Mouse (Mus musculus) limb, embryonic 14.5 days (tissue): Measurements from ENCODE around the gene Usp51. TPM values are rescaled to one million over a fixed set of nuclear protein-coding genes. Genes with fewer than 3 reads are reported as not detected.
A peak's percentile ranks its signal among the peaks of the same experiment; 100 is the strongest.
"Not testable (repeated sequence)": the region's sequence is repeated elsewhere in the genome, so short reads cannot be mapped to it uniquely, and the experiment has no call there.

Source experiments
- ATAC-seq: fragments of 200-750 bp; cut with Nextera tagmentation; 2 replicates; pipeline ENCODE4 v1.8.0; 2017; ENCODE audit warnings: low read depth, moderate number of reproducible peaks, moderate TSS enrichment; ENCODE audit not compliant: low FRiP score
- DNase-seq: peaks from one replicate; pipeline ENCODE4 v3.0.0-alpha.2; 2015; ENCODE audit warnings: low spot score
- H3K27ac ChIP-seq: fragments of 300-500 bp; sonication (generic); replicated peaks from 2 replicates; pipeline ENCODE4 v1.5.1; 2014; ENCODE audit warnings: low read depth, mild to moderate bottlenecking, low read length, moderate library complexity, mixed read lengths
- H3K27me3 ChIP-seq: fragments of 300-500 bp; sonication (generic); 2 replicates; pipeline ENCODE4 v1.6.1; 2014; ENCODE audit warnings: low read length, mixed read lengths; ENCODE audit not compliant: control insufficient read depth, insufficient read depth
- H3K36me3 ChIP-seq: fragments of 300-500 bp; sonication (generic); 2 replicates; pipeline ENCODE4 v1.6.1; 2014; ENCODE audit warnings: mild to moderate bottlenecking, low read length, moderate library complexity, mixed read lengths; ENCODE audit not compliant: control insufficient read depth, insufficient read depth
- H3K4me1 ChIP-seq: fragments of 300-500 bp; sonication (generic); 2 replicates; pipeline ENCODE4 v1.6.1; 2014; ENCODE audit warnings: antibody characterized with exemption, low read length, mixed read lengths; ENCODE audit not compliant: control insufficient read depth, insufficient read depth
- H3K4me2 ChIP-seq: fragments of 300-500 bp; sonication (generic); replicated peaks from 2 replicates; pipeline ENCODE4 v1.6.1; 2014; ENCODE audit warnings: low read depth, mild to moderate bottlenecking, low read length, moderate library complexity; ENCODE audit not compliant: severe bottlenecking
- H3K4me3 ChIP-seq: fragments of 300-500 bp; sonication (generic); replicated peaks from 2 replicates; pipeline ENCODE4 v1.5.1; 2014; ENCODE audit warnings: low read length
- H3K9ac ChIP-seq: fragments of 300-500 bp; sonication (generic); 2 replicates; pipeline ENCODE4 v1.6.1; 2014; ENCODE audit warnings: mild to moderate bottlenecking, low read depth, low read length, moderate library complexity; ENCODE audit not compliant: severe bottlenecking
- H3K9me3 ChIP-seq: fragments of 300-500 bp; sonication (generic); 2 replicates; pipeline ENCODE4 v1.6.1; 2016; ENCODE audit warnings: low read length; ENCODE audit not compliant: control insufficient read depth
- POLR2A ChIP-seq: fragments of 200-500 bp; IDR thresholded peaks from 2 replicates; pipeline ENCODE4 v1.8.0; 2012; ENCODE audit warnings: inconsistent platforms, mild to moderate bottlenecking, moderate library complexity, borderline replicate concordance; ENCODE audit not compliant: insufficient read depth, insufficient read length; ENCODE audit errors: extremely low read depth
- WGBS: fragments of 180-500 bp; shearing (Covaris S2); extraction: QIAGEN DNeasy Blood & Tissue Kit; methylation state at CpG from one replicate; pipeline ENCODE4 v1.1.7; 2014; 5-methylcytosine and 5-hydroxymethylcytosine counted together
- polyA plus RNA-seq, 2 experiments: library from polyadenylated mRNA; depleted of rRNA in 1 of 2; stranded (reverse) in 1 of 2; unstranded in 1 of 2; fragments of >200 nt; fragmentation: Nextera tagmentation in 1 of 2; extraction: Ambion mirVana in 1 of 2; gene quantifications; 2 replicates each; pipeline versions ENCODE4 v1.2.1 to v1.2.3; 2012 to 2014

Gene Usp51
- polyA plus RNA-seq, 2 experiments: 1.1 to 1.5 TPM

DNA sequence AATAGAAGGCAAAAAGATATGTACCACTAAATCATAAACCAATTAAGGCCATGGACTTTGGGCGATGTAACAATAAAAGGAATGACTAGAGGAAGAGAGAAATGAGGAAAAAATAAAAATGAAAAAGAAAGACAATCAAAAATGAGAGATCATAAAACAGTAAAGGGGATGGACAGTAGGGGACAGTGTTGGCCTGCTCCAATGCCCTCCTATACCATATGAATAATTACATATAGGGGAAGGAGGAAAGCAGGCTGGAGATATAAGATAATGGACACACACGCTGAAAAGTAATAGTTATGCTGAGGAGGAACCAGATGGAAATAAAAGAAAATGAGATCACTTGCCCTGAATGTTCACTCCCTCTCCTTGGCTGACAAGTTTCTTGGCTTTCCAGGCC, 21.3 kb upstream of the Usp51 start:
- no peak for TF ChIP-seq POLR2A
- Histone ChIP-seq H3K27me3 (no peaks in the 10 kb centered on the region), H3K4me2 (no peak overlapping the region), H3K9ac (no peak overlapping the region), H3K4me3 (no peak overlapping the region), H3K4me1 (no peaks in the 10 kb centered on the region), H3K36me3 (no peaks in the 10 kb centered on the region), H3K9me3 (no peaks in the 10 kb centered on the region), H3K27ac (no peak overlapping the region)
- WGBS: 66% methylated on average over 2 of the region's 2 CpGs
- DNase-seq: no peak
- no peak for ATAC-seq

DNA sequence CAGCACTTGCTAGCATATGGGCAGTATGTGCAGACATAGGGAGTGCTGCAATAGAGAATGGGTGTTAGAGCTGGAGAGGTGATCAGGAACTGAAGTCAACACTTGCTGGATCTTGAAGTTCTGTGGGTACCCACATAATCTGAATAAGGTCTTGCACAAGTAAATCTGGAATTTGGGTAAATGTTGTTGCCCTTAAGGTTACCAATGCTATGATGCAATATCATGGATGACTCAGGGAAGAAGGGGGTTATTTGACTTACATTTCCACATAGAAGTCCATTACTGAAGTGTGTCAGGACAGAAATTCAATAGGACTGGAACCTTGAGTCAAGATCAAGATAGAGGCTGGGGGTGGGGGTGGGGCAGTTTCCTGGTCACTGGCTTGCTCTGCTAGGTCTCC, 16.4 kb upstream of the Usp51 start:
- H3K9me3 ChIP-seq, H3K36me3 ChIP-seq, H3K4me1 ChIP-seq, ATAC-seq, H3K27ac ChIP-seq, H3K4me2 ChIP-seq, H3K9ac ChIP-seq, H3K27me3 ChIP-seq, DNase-seq, H3K4me3 ChIP-seq: not testable (repeated sequence)

DNA sequence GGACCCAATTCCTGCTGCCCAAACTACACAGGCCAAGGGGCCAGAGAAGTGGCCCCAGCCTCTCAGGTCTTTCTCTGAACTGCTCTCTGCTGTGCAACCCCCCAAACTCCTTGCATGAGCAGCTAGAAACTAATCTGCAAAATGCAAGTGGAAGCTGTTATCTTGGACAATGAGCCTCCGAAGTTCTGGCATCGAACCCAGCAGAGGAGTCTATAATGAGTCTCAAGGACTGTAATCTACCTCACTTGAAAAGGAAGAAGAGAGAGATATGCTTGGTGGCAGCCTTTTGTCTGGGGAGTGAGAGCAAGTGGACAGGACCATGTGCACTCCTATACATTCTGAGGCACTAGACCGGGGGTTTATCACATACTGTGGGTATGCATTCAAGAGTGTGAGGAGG, 10.2 kb upstream of the Usp51 start:
- H3K36me3 ChIP-seq, H3K4me1 ChIP-seq, H3K4me3 ChIP-seq, ATAC-seq, DNase-seq, H3K9me3 ChIP-seq, H3K9ac ChIP-seq, H3K4me2 ChIP-seq, H3K27ac ChIP-seq, H3K27me3 ChIP-seq: not testable (repeated sequence)
- no CpG with 5 or more reads among the region's 3 CpGs for WGBS

DNA sequence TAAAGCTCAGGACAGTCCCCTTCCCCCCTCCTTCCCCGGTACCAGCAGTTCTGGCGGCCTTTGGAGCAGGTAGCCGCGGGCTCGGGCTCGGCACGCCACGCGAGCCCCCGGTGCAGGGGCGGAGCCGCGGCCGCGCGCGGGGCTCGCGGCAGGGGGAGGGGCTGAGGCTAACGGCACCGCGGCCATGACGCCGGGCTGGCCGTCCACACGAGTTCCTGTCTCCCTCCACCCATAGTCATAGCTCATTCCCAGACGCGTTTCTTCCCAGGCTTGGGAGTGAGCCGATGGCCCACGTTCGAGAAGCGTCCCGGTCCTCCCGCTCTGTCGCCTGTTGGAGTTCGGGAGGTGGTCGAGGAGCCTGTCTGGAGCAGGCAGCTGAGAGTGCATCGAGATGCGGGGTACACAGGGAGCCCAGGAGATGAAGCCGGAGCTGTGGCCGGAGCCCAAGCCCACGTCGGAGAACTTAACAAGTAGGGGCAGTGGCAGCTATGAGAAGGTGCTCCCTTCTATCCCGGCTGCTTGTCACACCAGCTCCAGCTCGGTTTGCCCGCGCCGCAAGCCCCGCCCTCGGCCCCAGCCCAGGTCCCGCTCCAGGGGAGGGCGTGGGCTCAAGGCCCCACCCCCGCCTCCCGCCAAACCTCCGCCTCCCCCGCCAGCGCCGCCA, 884 bp downstream of the Usp51 start:
- Histone ChIP-seq H3K4me2 (peak overlapping the region; percentile 52), H3K27ac (peak overlapping the region; percentile 74), H3K36me3 (no peaks in the 10 kb centered on the region), H3K27me3 (no peaks in the 10 kb centered on the region), H3K4me3 (peak overlapping the region; percentile 51), H3K4me1 (no peaks in the 10 kb centered on the region), H3K9ac (peak overlapping the region; percentile 66), H3K9me3 (no peaks in the 10 kb centered on the region)
- ATAC-seq: peak; percentile 89
- TF ChIP-seq POLR2A: no peak
- WGBS: 25% methylated on average over 28 of the region's 58 CpGs
- DNase-seq: peak; percentile 24

DNA sequence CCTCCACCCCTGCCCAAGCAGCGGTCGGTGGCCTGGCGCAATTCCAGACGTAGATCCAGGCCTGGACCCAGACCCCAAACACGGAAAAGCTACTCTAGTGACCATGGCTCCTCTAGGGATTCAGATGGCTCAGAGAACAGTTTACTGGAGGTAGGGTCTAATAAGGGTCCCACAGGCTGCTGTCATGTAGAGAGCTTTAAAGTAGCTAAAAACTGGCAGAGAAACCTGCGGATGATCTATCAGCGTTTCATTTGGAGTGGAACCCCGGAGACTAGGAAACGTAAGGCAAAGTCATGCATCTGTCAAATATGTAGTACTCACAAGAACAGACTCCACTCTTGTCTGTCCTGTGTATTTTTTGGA, 1.4 kb downstream of the Usp51 start:
- H3K4me3 ChIP-seq: peak overlapping the region; percentile 51
- ATAC-seq (peak; percentile 35), DNase-seq (no peak)
- WGBS: 23% methylated on average over 9 of the region's 9 CpGs
- H3K9me3 ChIP-seq: no peaks in the 10 kb centered on the region
- peak overlapping the region; percentile 52 for H3K4me2 ChIP-seq
- H3K9ac ChIP-seq: peak overlapping the region; percentile 66; the same call in 1 of the 2 replicates
- H3K27me3 ChIP-seq: no peaks in the 10 kb centered on the region
- no peak for TF ChIP-seq POLR2A
- H3K36me3 ChIP-seq: no peaks in the 10 kb centered on the region
- H3K27ac ChIP-seq: no peak overlapping the region
- H3K4me1 ChIP-seq: no peaks in the 10 kb centered on the region

DNA sequence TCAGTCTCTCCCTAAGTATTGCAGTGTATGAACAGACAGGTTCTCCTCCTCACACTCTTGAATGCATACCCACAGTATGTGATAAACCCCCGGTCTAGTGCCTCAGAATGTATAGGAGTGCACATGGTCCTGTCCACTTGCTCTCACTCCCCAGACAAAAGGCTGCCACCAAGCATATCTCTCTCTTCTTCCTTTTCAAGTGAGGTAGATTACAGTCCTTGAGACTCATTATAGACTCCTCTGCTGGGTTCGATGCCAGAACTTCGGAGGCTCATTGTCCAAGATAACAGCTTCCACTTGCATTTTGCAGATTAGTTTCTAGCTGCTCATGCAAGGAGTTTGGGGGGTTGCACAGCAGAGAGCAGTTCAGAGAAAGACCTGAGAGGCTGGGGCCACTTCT, 19.0 kb downstream of the Usp51 start:
- not testable (repeated sequence) for H3K9me3 ChIP-seq, H3K27me3 ChIP-seq, H3K4me2 ChIP-seq, ATAC-seq, H3K4me1 ChIP-seq, H3K27ac ChIP-seq, H3K9ac ChIP-seq, H3K4me3 ChIP-seq, H3K36me3 ChIP-seq, DNase-seq
- no CpG with 5 or more reads among the region's 3 CpGs for WGBS

DNA sequence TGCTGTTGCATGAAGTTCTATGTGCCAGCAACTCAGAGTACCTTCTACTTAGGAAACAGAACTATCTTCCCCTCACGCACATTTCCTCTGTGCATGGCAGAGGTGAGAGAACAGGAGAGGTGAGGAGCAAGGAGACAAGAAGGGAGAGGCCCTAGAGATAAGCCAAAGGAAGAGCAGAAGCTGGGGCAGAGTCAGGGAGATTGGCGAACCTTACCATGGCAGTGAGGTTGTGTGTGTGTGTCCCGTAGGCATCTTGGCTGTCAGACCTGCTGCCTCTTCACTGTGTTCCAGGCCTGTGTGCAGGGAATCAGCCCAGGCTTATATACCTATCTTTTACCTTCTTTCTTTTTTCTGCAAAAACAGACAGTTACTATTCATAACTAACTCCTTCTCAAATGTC, 19.4 kb downstream of the Usp51 start:
- H3K9me3 ChIP-seq, H3K27me3 ChIP-seq, H3K4me3 ChIP-seq, H3K27ac ChIP-seq, ATAC-seq, H3K9ac ChIP-seq, H3K4me1 ChIP-seq, H3K4me2 ChIP-seq, H3K36me3 ChIP-seq, DNase-seq: not testable (repeated sequence)
- WGBS: 60% methylated on average over 1 of the region's 3 CpGs

DNA sequence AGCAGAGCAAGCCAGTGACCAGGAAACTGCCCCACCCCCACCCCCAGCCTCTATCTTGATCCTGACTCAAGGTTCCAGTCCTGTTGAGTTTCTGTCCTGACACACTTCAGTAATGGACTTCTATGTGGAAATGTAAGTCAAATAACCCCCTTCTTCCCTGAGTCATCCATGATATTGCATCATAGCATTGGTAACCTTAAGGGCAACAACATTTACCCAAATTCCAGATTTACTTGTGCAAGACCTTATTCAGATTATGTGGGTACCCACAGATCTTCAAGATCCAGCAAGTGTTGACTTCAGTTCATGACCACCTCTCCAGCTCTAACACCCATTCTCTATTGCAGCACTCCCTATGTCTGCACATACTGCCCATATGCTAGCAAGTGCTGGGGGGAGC, 25.3 kb downstream of the Usp51 start:
- not testable (repeated sequence) for H3K9ac ChIP-seq, DNase-seq, H3K27ac ChIP-seq, H3K4me3 ChIP-seq, H3K27me3 ChIP-seq, H3K9me3 ChIP-seq, H3K4me1 ChIP-seq, ATAC-seq, H3K36me3 ChIP-seq, H3K4me2 ChIP-seq
